Mouse (Mus musculus): ENCODE measurements around the gene Mmadhc.

The Mmadhc gene

DNA sequence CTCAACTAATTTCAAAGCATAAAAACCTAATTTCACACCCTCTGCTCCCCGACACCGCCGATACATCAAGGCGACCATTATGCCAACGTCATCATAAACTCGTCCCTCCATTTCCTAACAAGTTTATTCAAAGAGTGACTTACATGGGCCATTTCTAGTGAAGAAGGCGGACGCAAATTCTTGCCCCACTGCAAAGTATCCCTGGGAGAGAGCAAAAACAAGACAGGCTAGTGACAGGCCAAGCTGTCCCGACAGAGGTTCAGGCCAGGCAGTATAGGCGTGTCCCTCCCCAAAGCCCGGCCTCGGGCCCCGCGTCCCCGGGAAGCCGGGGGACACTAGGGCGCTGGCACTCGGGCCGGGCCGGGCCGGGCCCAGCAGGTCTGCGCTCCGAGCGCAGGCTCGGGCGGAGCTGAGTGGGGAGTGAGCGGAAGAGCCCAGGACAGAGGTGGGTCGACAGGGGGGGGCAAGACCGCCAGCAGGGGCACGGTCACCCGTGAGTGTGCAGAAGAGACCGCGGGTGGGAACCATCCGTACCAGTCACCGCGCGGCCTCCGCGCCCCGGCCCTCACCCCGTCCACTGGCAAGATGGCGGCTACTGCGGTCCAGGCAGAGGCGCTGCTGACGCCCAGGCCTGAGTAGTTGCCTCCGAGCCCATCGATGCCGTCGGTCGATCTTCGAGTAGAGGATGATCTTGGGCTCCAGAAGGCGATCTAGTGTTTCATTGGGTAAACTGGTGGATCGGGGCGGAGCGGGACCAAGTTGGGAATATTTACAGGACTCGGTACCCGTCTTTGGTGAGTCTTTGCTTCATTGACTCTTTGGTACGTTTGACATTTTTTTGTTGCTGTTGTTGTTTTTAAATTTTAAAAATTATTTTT lies at the start of gene Mmadhc:
Gene Mmadhc, minus strand, starts transcription at position 693 of the 878 bp plus-strand sequence.
- DNase-seq (ENCODE audit: low spot score in 2 of 2) = peak; percentile 93 to 94

DNA sequence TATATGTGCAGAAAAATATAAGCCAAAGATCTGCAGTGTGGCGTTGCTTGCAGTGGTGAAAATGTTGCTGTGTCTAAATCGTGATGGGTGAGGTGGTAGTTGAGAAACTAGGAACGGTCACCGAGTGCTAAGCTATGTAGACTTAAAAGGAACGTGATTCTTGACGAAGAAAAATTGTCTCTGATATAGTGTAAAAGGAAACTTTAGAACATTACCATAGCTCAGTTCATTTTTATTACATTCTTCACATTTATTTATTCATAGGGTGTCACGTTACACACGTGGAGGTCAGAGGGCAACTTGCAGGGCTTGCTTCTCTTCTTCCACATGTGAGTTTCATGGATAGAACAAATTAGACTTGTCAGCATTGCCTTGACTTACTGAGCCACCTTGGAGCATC lies 47.0 kb upstream of the Mmadhc start:
- DNase-seq (ENCODE audit: low spot score in 2 of 2) = no peak

DNA sequence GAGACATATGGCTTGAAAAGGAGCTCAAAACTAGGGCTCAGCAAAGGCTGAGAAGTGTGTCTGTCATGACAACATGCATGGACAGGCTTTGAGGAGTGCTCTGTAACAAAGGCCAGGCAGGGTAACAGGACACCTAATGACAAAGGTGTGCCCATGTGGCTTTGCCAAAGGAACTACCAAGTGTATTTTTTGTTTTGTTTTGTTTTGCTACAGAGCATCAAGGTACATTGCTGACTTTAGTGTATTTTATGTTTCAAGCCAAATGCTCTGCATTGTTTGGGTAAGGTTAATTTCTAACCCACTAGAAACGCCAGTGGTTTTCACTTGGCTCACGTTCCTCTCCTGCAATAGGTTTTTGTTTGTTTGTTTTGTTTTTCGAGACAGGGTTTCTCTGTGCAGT lies 42.5 kb upstream of the Mmadhc start:
- DNase-seq (ENCODE audit: low spot score in 2 of 2) = no peak

DNA sequence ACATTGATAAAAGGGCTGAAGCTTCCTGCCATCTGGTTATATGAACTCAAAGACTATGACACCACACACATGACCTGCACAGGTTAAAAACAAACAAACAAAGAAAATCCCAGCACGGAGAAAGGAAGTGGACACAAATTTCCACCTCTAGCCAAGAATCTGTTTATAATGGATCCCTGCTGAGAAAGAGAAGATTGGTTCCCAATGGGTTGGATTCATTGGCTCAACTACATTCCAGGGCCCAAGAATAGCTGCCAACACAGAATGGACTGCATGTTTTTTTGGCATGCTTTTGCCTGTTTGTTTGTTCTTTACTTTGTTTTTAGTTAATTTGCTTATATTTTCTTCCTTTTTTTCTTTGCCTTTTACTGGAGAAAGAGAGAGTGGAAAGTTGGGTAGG lies 41.0 kb upstream of the Mmadhc start:
- no peak for DNase-seq (ENCODE audit: low spot score in 2 of 2)

DNA sequence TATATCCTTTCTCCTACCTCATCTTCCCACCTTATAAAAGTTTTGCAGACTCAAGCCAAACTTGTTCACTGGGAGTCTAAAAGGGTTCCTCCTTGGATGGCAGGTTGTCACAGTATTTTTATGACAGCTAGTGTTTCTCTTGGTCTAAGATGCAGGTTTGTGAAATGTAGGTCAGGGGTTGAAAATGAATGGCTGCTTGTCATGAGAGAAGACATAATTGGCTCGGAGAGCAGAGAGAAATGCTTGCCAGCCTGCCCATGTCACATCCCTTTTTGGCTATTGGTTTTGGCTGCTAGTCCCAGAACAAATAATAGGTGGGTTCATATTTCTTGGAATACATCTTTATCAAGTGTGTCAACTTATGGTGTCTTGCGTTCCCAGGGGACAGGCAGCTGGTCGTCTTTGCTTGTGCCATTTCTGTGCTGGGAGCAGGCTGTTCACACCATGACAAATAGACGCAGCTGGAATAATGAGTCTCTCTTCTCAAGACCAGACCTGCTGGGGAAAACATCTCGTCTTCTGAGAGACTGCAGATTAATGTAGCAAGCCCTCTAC lies 35.2 kb upstream of the Mmadhc start:
- no peak for DNase-seq (ENCODE audit: low spot score in 2 of 2)

DNA sequence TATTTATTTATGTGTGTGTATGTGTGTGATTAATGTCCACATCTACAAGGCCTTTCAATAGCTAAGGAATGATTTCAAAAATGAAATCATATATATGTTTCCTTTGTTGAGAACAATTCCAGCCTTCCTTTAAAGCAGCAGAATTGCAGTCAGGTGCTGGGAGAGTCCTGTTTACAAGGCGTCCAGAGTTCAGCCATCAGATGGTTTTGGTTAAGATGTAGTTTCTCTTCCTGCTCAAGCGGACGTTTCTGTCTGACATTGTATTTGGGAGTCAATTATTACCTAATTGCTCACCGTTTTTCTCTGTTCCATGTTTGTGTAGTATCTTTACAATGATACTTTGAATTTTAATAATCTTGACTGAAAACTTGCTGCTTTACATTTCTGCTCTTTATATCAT lies 31.6 kb upstream of the Mmadhc start:
- DNase-seq (ENCODE audit: low spot score in 2 of 2) = no peak

DNA sequence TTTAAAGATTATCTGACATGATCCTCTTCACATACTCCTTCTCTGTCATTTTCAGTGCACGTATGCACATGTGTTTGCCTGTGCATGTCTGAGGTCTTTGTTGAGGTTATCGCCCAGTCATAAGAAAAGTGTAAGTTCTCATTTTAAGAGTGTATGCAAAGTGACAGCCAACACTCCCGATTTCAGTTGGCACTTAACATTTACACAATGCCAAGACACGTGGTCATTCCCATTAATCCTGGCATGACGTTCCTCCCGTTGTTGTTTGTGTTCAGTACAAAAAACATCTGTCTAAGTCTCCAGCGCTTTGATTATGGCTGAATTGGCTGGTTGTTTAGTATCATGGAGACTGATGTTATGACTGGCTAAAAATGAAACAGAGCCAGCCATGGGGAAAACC lies 28.2 kb upstream of the Mmadhc start:
- DNase-seq (ENCODE audit: low spot score in 2 of 2) = no peak

DNA sequence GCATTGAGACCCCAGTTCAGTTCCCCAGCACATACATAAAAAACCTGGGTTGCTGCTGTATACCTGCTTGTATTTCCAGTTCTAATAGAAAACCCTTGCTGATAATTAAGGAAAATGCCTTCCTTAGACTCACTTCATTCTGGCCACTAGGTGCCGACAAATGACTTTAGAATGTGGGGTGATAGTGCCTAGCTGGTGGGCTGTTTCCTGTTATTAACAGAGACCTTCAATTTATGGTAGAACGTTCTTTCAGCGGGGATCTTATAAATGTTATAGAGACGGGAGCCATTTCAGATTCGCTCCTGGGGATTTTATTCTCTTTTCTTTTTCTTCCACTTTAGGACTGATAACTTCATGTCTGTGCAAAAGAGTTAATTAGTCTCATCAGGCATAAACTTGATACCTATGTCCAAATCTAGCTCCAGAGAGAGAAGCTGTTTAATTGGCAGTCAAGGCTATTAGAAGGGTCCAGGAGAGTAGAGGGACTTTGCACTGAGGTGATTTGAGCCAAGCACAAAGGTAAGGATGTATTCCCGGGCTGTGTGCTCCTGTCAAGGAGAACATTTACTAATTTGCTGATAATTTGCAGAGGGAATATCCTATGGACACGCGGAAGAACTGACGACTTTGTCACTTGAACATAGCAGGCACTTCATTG lies 10.2 kb upstream of the Mmadhc start:
- DNase-seq (ENCODE audit: low spot score in 2 of 2) = peak; percentile 56 to 67

DNA sequence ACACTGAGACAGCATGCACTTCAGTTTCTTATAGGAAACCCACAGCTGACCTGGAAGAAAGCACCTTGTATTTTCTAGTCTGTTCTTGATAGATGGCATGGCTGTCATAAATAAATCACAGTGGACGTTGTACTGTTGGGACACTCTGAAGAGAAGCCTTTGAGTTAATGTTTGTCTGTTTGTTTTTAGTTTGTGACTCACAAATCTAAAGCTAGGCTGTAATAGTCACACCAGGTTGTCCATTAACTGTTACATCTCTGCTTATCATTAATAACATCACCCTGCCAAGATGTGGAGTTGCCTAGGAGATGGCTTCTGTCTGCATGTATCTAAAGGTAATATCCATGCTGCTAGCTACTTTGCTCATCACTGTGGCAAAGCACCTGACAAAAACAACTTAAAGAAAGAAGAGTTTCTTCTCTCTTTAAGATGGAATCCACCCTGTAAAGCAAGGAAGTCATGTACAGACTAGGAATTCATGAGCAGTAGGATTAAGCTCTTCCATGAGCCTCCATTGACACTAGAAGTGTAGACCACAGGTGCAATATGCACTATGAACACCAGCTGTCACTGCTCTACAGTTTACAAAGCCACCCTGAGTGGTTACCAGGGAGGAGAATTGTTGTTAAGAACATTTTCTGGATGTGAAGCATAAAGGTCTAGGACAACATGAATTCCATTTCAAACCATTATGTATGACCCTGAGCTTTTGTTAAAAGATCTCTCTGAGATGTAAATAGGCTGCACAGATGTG lies 8.4 kb upstream of the Mmadhc start:
- peak; percentile 11 to 35 for DNase-seq (ENCODE audit: low spot score in 2 of 2)

DNA sequence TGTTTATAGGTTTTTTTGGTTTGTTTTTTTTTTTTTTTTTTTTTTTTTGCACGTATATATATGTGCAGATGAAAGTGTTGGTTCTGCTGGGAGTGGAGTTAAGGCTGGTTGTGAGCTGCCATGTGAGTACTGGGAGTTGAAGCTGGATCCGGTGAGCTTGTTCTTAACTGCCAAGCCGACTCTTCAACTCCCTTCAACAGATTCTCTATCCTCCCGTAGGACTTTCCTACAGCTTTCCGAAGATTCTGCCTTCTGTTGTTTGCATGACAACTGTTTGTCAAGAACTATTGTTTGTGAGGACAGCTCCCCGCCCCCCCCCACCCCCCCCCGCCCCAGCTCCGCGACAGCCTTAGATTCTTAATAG lies 368 bp upstream of the Mmadhc start:
- no peak for DNase-seq (ENCODE audit: low spot score in 2 of 2)

DNA sequence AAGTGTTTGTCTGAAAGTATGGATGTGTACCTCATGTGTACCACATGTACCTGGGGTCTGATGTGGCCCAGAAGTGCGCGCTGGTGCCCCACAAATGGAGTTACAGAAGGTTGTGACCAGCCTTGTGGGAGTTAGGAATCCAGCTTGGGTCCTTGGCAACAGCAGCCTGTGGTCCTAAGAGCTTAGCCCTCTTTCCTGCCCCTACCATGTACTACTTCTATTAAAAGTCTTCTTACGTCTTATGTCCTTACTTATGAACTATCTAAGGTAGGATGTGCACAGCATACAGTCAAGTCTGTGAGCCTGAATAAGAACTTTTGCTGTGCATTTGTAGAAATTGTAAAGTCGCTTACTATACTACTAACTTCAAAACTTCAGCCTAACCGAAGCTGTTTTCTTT lies 1.0 kb downstream of the Mmadhc start:
- no peak for DNase-seq (ENCODE audit: low spot score in 2 of 2)

DNA sequence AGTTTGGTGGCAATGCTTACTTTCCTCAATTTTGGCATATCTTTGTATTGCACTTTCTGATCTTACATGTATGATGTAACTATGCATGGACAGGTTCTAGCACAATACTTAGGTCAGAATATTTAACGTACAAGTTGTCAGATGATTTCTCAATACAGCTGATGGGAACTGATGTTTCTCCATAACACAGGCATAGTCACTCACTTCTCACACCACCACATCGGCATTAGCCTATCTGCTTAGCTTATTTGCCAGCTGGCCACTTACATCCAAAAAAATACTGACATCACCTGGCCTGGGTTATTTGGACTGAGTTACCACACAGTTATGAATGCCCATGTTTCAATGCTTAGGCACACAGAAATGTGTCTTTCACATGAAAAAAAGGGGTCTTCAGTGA lies 2.5 kb downstream of the Mmadhc start:
- no peak for DNase-seq (ENCODE audit: low spot score in 2 of 2)

DNA sequence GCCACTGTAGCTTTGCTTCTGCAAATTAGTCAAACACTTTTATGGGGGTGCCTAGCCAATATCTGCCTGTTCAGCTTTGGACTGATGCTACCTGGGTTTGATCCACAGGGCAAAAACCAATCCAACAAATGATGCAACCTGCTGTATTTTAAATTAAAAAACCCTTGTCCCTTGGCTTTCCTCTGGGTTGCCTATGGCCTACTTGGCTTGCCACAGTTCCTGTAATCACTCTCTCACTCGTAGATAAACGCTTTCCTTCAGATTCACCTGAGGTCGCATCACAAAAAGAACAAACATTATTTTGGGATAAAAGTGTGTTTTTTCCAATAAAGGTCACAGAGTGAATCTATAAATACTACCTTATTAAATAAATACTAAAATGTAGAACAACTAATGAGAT lies 3.0 kb downstream of the Mmadhc start:
- no peak for DNase-seq (ENCODE audit: low spot score in 2 of 2)

DNA sequence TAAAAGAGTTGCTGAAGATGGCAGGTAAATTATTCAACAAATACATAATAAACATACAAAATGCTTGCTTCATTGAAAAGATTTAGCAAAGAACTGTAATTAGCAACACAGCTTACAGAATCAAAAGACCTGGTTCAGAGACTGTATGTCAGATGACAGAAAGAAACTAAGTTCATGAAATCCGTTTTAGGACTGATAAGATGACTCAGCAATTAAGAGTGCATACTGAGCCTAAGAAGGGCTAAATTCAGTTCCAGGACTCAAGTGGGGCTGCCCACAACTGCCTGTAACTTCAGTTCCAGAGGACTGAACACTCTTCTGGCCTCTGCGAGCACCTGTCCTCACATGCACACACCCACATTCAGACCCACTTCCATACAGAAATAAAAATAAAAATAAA lies 4.7 kb downstream of the Mmadhc start:
- no peak for DNase-seq (ENCODE audit: low spot score in 2 of 2)

DNA sequence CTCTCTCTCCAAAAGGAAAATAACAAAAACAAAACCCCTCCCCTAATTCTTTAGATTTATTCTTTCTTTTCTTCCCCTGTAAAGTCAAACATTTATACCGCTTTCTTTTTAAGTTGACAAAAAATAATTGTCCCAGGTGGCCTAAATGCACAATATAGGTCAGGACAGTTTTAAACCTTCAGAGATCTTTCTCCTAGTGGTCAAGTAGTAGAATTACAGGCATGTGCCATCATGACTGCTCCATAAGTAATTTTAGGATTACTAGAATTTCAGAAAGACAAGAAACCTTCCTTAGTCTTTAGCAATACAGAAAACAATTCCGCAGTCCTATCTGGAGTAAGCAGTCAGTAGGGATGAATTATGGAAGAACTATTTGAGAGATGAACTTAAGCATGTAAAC lies 5.8 kb downstream of the Mmadhc start:
- no peak for DNase-seq (ENCODE audit: low spot score in 2 of 2)

DNA sequence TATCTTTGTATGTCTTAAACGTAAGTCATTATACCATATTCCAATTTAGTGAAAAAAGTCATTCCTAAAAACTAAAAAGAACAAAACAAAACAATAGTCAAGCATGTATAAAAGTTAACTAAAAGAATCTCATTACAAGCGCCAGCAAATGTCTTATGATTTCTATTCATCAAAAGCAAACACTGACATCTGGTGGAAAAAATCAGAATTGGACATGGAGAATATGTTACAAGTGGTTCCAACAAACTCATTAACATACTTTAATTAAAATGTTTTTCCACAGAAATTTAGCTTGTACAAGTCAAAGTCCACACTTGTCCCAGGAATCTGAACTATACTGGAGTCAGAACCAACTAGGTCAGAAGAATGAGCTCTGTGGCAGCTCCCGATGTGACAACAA lies 11.8 kb downstream of the Mmadhc start:
- no peak for DNase-seq (ENCODE audit: low spot score in 2 of 2)

DNA sequence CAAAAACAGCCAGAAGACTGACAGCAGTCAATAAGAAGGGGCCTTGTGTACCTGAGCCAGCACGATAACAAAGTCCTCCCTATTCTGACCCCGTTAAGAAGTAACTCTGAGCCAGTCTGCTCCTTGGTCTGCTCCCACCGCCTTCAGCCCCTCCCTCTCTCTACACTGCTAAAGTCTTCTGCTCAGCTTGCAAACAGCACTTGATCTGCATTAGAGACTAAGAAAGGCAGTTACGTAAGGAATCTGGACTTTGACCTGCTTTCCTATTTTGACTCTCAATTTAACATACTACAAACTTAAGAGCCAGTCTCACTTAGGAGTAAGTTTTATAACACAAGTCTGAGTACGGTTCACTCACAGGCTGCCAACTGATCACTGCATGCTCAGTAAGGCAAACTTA lies 12.6 kb downstream of the Mmadhc start:
- DNase-seq (ENCODE audit: low spot score in 2 of 2) = no peak

DNA sequence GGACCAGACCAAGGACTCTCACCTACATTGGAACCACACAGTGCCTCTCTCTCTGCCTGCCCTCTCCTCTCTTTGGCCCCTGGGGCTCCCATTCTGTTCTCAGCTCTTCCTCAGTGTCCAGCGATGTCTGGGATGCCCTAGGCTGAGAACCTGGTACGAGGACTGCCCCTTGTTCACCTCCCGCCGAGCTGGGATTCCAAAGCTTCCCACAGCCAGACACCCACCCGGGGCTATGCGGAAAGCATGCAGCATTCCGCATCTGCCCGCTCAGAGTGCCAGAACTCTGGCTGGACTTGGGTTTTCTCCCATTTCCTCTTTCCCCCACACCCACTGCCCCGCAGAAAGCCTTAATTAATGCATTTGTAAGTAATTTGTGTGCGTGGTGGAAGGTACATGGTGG lies 19.9 kb downstream of the Mmadhc start:
- DNase-seq (ENCODE audit: low spot score in 2 of 2) = no peak

DNA sequence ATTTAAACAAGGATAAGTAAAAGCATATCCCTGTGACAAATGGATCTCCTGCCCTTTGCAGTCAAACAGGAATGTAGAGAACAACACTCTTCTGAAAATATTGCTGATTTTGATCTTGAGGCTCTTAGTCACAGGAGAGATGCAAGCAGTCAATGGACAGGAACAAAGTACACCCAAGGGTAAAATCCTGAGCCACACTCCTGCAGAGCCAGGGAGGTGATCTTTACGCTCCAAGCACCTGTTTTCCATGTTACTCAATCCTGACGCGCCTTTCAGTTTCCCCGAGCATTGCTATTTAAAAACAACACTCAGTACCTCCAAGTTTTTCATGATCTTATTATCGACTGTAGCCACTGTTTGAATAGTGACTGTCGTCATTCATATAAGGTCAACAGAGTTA lies 23.2 kb downstream of the Mmadhc start:
- no peak for DNase-seq (ENCODE audit: low spot score in 2 of 2)

DNA sequence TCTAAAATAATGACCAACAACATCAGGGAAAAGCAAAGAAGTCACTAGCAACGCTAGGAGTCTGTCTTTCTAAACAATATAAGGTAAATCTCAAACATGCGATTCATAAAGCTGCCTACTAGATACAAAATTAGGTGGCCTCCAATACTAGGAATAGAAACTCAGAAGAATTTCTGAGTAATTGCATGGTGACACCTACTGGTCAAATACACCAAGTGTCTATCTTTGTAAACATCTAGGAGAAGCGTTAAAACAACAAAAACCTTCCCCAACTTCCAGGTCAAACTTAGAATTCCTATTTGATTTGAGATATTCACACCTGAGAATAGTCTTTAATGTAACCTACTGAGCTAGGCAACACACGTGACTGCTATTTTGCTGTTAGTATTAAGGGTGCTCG lies 24.4 kb downstream of the Mmadhc start:
- peak in 1 of 2 experiments; percentile 16 for DNase-seq (ENCODE audit: low spot score in 2 of 2)

DNA sequence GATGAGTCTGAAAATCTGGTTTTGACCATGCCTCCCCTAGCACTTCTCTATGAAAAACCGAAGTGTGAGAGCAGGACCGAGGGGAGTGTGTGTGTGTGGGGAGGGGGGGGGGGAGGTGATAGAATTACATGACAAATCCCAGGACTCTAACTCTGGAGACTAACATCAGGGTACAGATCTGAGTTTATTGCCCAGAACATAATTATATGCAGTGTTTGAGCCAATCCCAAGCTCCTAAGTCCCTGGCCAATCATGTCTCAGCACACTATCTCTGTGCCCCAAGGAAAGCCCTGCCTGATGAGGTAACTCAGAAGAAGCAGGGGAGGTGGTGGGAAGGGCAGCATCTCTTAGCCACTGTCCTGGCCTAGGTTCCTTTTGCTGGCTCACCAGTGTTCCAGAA lies 28.1 kb downstream of the Mmadhc start:
- no peak for DNase-seq (ENCODE audit: low spot score in 2 of 2)

DNA sequence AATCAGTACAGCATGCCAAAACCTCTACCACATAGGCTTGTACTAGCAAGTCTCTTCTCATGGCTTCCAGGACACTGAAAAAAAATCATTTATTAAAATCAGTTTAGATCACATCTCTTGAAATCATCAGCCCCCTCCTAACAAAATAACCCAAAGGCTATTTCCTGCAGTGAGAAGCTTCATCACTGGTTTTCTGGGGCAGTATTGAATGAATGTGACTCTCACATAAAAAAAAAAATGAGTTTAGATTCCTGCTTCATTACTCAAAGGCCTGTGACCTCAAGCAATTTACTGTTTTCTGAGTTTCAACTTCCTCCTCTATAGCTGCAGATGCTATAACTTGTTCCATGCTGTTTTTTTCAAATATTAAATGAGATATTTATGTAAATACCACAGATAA lies 29.6 kb downstream of the Mmadhc start:
- DNase-seq (ENCODE audit: low spot score in 2 of 2) = no peak

Measured in right cerebral cortex, adult 2 months (tissue).